Mouse (Mus musculus) kidney, adult 2 months (tissue): ENCODE data around the gene Pcmt1.

Source experiments
- CTCF ChIP-seq: fragments of 200-500 bp; conservative IDR thresholded peaks from 2 replicates; pipeline ENCODE4 v1.5.1; 2011; ENCODE audit warnings: low read depth, mild to moderate bottlenecking, control low read depth, low read length, moderate library complexity, mixed read lengths; ENCODE audit not compliant: insufficient read depth, insufficient read length
- POLR2A ChIP-seq: fragments of 200-500 bp; IDR thresholded peaks from one replicate; pipeline ENCODE4 v1.6.1; 2011; ENCODE audit warnings: low read depth, low read length, control low read depth

- no peak for TF ChIP-seq POLR2A
- no peak for TF ChIP-seq CTCF
Measured at GRCm38 (mm10) chr10:7596251-7596650, 84.7 kb downstream of the Pcmt1 start.
